Mouse (Mus musculus) heart, adult 2 months (tissue): ENCODE data around the gene Nelfb. TPM values are rescaled to one million over a fixed set of nuclear protein-coding genes. Genes with fewer than 3 reads are reported as not detected.

Experiments used
- DNase-seq, 2 experiments: peaks; one replicate each; pipeline ENCODE4 v3.0.0; 2021
- H3K27ac ChIP-seq: fragments of 200-600 bp; 2 replicates; pipeline ENCODE4 v1.8.1; 2022
- H3K27me3 ChIP-seq: fragments of 200-500 bp; 2 replicates; pipeline ENCODE4 v1.6.1; 2012; ENCODE audit warnings: mild to moderate bottlenecking, low read length, inconsistent platforms, mixed read lengths; ENCODE audit not compliant: control insufficient read depth, insufficient read depth
- H3K36me3 ChIP-seq: fragments of 200-500 bp; 2 replicates; pipeline ENCODE4 v1.6.1; 2012; ENCODE audit warnings: low read length, inconsistent platforms; ENCODE audit not compliant: control insufficient read depth, insufficient read depth
- H3K4me1 ChIP-seq: fragments of 200-500 bp; 2 replicates; pipeline ENCODE4 v1.6.1; 2011; ENCODE audit warnings: low read length; ENCODE audit not compliant: control insufficient read depth, insufficient read depth
- H3K4me3 ChIP-seq: fragments of 200-600 bp; 2 replicates; pipeline ENCODE4 v1.8.1; 2022
- H3K79me2 ChIP-seq: fragments of 200-500 bp; replicated peaks from 2 replicates; pipeline ENCODE4 v1.6.1; 2012; ENCODE audit warnings: mild to moderate bottlenecking, inconsistent platforms, low read length, moderate library complexity, mixed read lengths; ENCODE audit not compliant: control insufficient read depth, insufficient read depth
- H3K9ac ChIP-seq: fragments of 200-500 bp; 2 replicates; pipeline ENCODE4 v1.6.1; 2012; ENCODE audit warnings: low read depth, mild to moderate bottlenecking, control low read depth, inconsistent platforms, low read length, mixed read lengths
- CTCF ChIP-seq: fragments of 200-600 bp; IDR thresholded peaks from 2 replicates; pipeline ENCODE4 v1.8.1; 2022; ENCODE audit warnings: antibody characterized with exemption, mild to moderate bottlenecking, moderate library complexity
- EP300 ChIP-seq: fragments of 200-500 bp; IDR thresholded peaks from 2 replicates; pipeline ENCODE4 v1.6.1; 2011; ENCODE audit warnings: low read depth, low read length, control low read depth; ENCODE audit not compliant: insufficient read depth
- POLR2A ChIP-seq: fragments of 200-500 bp; IDR thresholded peaks from 2 replicates; pipeline ENCODE4 v1.6.1; 2011; ENCODE audit warnings: mild to moderate bottlenecking, low read depth, low read length, control low read depth; ENCODE audit not compliant: insufficient read depth
- WGBS: fragments of 180-500 bp; shearing (Covaris S2); methylation state at CpG from one replicate; pipeline ENCODE4 v1.1.7; 2018; 5-methylcytosine and 5-hydroxymethylcytosine counted together
- intact Hi-C: fragments of 180-260 bp; cut with DNase I; formaldehyde crosslinking; loops from one replicate; pipeline ENCODE4 v1.15.1; 2025
- polyA plus RNA-seq: library from polyadenylated mRNA; depleted of rRNA; stranded (reverse); fragments of >200 nt; gene quantifications from 2 replicates; pipeline ENCODE4 v1.2.3, GENCODE M21; 2012
- total RNA-seq, 2 experiments: library from RNA; stranded (reverse); gene quantifications; 2 replicates each; pipeline ENCODE4 v1.2.3; 2021

Nelfb gene
- total and polyA plus RNA-seq, 3 experiments, result 37.4 to 47.0 (median 37.4) TPM

DNA sequence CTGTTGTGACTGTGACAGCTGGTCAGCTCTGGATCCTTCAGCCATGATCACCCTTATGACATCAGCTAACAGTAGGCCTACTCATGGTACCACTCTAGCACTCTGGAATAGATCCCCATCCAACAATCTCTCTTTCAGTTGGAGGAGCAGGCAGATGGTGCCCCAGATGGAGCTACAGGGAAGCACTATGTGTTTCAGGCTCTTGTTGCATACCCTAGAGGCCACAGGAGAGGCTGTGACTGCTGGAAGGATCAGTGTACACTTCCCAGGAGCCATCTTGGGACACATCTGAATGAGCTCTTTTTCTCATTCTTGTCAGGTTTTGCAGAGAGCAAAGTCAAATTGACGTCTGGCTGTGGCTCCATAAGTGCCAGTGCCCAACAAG lies 39.5 kb downstream of the Nelfb start:
- no peak for DNase-seq
- no peaks in the 10 kb centered on the region for H3K27me3 ChIP-seq
- H3K79me2 ChIP-seq, result no peaks in the 10 kb centered on the region
- no peak overlapping the region for H3K4me3 ChIP-seq
- H3K9ac ChIP-seq, result no peak overlapping the region
- intact Hi-C loops, result no loop called here
- H3K4me1 ChIP-seq, result peaks cover 26% of the 10 kb centered on the region
- no peaks in the 10 kb centered on the region for H3K36me3 ChIP-seq
- H3K27ac ChIP-seq, result no peak overlapping the region
- 100% methylated on average over 1 of the region's 1 CpGs for WGBS
- TF ChIP-seq POLR2A (no peak), EP300 (no peak), CTCF (no peak)

DNA sequence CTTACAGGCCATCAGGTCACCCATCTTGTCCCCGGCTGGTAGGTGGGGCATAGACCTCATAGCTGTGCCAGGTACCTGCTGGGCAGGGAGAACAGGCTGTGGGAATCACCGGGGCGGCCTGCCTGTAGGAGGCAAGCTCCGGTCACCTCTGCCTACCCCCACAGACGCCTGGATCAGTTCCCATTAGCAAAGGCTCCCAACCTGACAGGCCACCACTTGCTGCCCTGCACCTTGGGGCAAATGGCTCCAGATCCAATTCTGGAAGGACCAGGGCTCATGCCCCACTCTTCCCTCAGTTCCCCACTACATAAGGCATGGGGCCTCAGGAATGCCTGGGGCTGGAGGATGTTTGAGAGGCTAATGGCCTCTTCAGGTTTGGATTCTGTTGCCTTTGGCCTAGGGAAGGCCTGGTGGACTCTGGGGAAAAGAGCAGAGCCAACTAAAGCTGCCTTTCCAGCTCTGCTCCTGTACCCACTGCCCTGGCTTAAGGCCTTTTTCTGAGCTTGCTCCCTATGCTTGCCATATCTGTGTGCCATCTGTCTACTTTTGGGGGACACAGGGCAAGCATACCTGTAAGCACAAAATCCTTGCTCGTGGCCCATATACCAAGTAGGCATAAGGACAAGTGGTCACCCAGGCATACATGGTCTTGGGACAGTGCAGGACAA lies 40.1 kb downstream of the Nelfb start:
- TF ChIP-seq CTCF, result no peak
- Histone ChIP-seq H3K4me1 (peaks cover 22% of the 10 kb centered on the region), H3K36me3 (no peaks in the 10 kb centered on the region), H3K79me2 (no peaks in the 10 kb centered on the region), H3K9ac (no peak overlapping the region), H3K27me3 (no peaks in the 10 kb centered on the region), H3K27ac (no peak overlapping the region; the same call in 1 of the 2 replicates), H3K4me3 (no peak overlapping the region)
- intact Hi-C loops, result no loop called here
- peak in 1 of 2 experiments; percentile 19 for DNase-seq
- 95% methylated on average over 6 of the region's 6 CpGs for WGBS

DNA sequence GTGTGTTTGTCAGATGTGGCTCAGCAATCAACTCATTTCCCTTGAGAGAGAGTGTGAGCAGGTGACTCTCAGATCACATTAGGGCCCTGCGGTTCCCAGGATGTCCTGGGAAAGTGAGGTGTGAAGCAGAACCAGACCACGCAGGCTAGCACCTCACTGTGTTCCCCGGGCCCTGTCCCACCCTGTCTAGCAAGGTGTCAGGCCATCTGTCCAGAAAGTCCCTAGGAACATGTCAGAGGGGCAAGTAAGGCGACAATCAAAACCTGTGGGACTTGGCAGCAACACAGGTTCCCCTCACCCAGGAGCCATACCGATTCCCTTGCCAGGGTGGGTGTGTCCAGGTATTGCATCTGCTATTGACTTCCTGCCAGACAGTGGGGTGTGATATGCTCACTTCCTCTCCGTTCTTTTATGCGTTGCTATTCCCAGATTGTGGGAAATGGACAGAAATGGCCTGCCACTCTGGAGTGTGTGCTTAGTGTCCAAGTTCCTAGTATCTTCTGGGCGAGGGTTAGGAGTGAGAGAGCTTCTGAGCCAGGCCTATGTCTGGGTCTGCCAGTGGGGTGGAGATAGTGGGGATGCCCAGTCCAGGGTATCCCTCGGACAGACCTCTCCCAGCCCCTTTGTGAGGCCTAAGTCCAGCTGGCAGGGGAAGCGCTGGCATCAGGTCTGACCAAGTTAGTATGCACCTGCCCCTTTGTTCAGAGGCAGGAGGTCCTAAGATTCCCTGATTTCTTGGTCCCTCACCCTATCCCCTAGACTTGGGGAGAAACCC lies 40.8 kb downstream of the Nelfb start:
- no peak overlapping the region for H3K9ac ChIP-seq
- H3K27me3 ChIP-seq, result no peaks in the 10 kb centered on the region
- H3K27ac ChIP-seq, result peak overlapping the region; percentile 30; the same call in 1 of the 2 replicates
- no peak for TF ChIP-seq CTCF
- TF ChIP-seq EP300, result no peak
- no peak for TF ChIP-seq POLR2A
- no peaks in the 10 kb centered on the region for H3K79me2 ChIP-seq
- intact Hi-C loops, result no loop called here
- 54% methylated on average over 10 of the region's 10 CpGs for WGBS
- peaks cover 15% of the 10 kb centered on the region for H3K4me1 ChIP-seq
- DNase-seq, result peak; percentile 24 to 34
- no peaks in the 10 kb centered on the region for H3K36me3 ChIP-seq
- H3K4me3 ChIP-seq, result no peak overlapping the region

DNA sequence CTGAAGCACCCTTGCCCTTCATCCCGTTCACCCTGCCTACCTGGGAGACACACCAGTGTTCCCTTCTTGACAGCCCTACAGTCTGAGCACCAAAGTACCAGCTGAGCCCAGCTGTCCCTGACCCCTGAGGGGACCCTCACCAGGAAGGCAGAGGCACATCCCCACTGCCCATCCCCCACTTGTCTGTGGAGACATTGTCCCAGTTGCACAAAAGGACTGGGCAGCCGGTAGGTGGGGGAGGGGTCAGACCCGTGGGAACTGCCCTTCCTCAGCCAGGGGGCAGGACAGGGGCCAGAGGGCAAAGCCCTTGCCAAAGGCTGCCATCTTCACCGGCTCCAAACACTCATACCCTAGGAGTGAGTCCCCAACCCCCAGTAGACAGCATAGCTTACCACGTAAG lies 41.5 kb downstream of the Nelfb start:
- Histone ChIP-seq H3K4me1 (peaks cover 17% of the 10 kb centered on the region), H3K27ac (peak overlapping the region; percentile 30; the same call in 1 of the 2 replicates), H3K9ac (no peak overlapping the region), H3K79me2 (no peaks in the 10 kb centered on the region), H3K36me3 (no peaks in the 10 kb centered on the region), H3K27me3 (no peaks in the 10 kb centered on the region), H3K4me3 (no peak overlapping the region)
- intact Hi-C loops, result no loop called here
- TF ChIP-seq CTCF, result no peak
- no peak for TF ChIP-seq POLR2A
- no peak for TF ChIP-seq EP300
- peak in 1 of 2 experiments; percentile 26 for DNase-seq
- 62% methylated on average over 5 of the region's 5 CpGs for WGBS

DNA sequence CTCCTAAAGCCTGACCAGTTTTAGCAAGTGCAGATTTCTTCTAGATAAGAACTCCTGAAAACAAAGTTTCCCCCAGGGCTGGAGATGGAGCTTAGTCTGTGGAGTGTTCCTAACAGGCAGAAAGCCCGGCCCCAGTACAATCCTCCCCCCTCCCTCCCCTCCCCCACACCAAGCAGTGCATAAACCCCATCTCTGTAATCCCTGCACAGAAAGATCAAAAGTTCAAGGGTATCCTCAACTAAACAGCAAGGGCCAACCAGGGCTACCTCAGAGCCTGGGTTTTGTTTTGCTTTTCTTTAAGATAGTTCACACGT lies 42.7 kb downstream of the Nelfb start:
- H3K36me3 ChIP-seq, result no peaks in the 10 kb centered on the region
- WGBS, result 29% methylated on average over 2 of the region's 2 CpGs
- peak overlapping the region; percentile 49 for H3K4me3 ChIP-seq
- no peak for DNase-seq
- H3K27me3 ChIP-seq, result no peaks in the 10 kb centered on the region
- no peaks in the 10 kb centered on the region for H3K79me2 ChIP-seq
- TF ChIP-seq CTCF (no peak), EP300 (no peak), POLR2A (no peak)
- peak overlapping the region; percentile 78 for H3K27ac ChIP-seq
- H3K4me1 ChIP-seq, result peaks cover 27% of the 10 kb centered on the region
- intact Hi-C loops, result no loop called here
- H3K9ac ChIP-seq, result no peak overlapping the region

DNA sequence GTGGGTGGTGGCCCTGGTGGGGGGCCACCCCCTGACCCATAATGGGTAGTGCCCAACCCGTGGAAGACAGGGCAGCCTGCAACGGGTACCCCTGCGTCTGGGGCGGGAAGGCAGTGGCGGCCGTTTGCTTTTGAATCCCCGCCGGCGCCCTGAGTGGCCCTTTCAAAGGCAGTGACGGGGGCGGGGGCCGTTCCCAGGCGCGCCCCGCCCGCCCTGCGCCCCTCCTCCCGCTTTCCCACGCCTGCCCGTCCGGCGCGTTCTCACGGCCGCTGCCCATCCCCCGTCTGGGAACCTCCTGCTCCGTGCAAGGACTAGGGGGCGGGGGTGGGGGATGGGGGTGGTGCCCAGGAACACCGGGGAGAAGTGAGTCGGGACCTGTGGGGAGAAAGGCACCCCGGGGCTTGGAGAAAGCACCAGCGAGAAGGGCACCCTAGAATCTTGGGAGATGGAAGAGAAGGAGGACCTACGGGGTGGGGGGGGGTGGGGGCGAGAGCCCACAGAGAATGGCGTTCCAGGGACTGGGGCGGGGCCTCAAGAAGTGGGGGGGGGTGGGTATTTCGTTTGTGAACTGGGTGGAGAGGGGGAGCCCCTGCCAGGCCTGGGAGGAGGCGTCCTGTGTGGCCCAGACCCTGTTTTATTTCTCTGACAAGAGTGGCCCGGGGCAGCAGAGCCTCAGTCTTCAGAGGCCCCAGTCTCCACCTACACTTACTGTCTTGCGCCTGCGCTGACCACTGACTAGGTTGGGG lies 43.2 kb downstream of the Nelfb start:
- Histone ChIP-seq H3K4me1 (peaks cover 29% of the 10 kb centered on the region), H3K27ac (peak overlapping the region; percentile 78), H3K79me2 (no peaks in the 10 kb centered on the region), H3K4me3 (peak overlapping the region; percentile 49), H3K27me3 (no peaks in the 10 kb centered on the region), H3K36me3 (no peaks in the 10 kb centered on the region), H3K9ac (peak overlapping the region; percentile 60)
- WGBS, result 3% methylated on average over 35 of the region's 41 CpGs
- intact Hi-C loops, result no loop called here
- no peak for TF ChIP-seq EP300
- 0 out of 2 replicates have a peak, but pooled peaks have one; percentile 25 for TF ChIP-seq POLR2A
- DNase-seq, result peak; percentile 78 to 81
